Mouse (Mus musculus): ENCODE measurements around the gene Gm20518. TPM values are rescaled to one million over a fixed set of nuclear protein-coding genes. Genes with fewer than 3 reads are reported as not detected.

Gm20518 gene
- total and polyA plus RNA-seq, 3 experiments, result 0.09 to 1.0 (median 0.75) TPM

- Histone ChIP-seq H3K36me3 (replicated peaks) (peaks cover 17% of the 10 kb centered on the region), H3K27me3 (ENCODE audit: insufficient read depth, low read length) (peaks cover 56% of the 10 kb centered on the region), H3K4me1 (ENCODE audit: insufficient read depth, low read depth, low read length) (peaks cover 33% of the 10 kb centered on the region), H3K4me3 (ENCODE audit: low read depth, low read length) (peak overlapping the region; percentile 67), H3K9me3 (replicated peaks) (0 out of 2 replicates have a peak, but pooled peaks cover 8% of the 10 kb centered on the region)
- DNase-seq (ENCODE audit: low spot score), result peak; percentile 31
- no peak for TF ChIP-seq GATA1 (IDR thresholded peaks at IDR 0.05; ENCODE audit: borderline replicate concordance, low read length)
- no peak for TF ChIP-seq POLR2AphosphoS5 (IDR thresholded peaks at IDR 0.05; ENCODE audit: insufficient replicate concordance, low read depth, low read length)
- TF ChIP-seq TAL1 (conservative IDR thresholded peaks at IDR 0.05; ENCODE audit: low read depth, low read length), result no peak
- TF ChIP-seq GATA2 (IDR thresholded peaks at IDR 0.05; ENCODE audit: borderline replicate concordance, low read depth, low read length), result no peak
- TF ChIP-seq CTCF (IDR thresholded peaks at IDR 0.05; ENCODE audit: low read depth, low read length), result no peak
- ATAC-seq (ENCODE audit: extremely low read depth, insufficient number of reproducible peaks, low FRiP score, poor library complexity, severe bottlenecking), result no peak
Observed at GRCm38 (mm10) chr16:17833681-17834399, 57.6 kb downstream of the Gm20518 start.

DNA sequence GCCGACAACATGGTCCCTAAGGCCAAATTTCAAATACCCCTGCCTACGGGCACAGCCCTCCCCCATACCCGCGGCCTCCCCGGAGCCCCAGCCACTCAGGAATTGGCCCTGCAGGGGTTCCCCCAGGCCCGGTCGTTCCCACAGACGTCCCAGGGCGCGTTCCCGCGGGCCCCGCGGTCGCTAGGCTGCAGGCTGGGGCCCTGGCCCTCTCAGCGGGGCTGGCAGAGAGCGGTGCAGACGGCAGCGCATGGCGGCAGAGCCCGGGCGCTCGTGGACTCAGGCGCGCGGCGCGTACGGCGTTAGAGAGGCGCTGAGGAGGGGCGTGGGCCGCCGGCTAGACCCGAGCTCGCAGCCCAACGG is 58.2 kb downstream of the Gm20518 start:
- H3K36me3 ChIP-seq (replicated peaks), result peaks cover 11% of the 10 kb centered on the region
- ATAC-seq (ENCODE audit: extremely low read depth, insufficient number of reproducible peaks, low FRiP score, poor library complexity, severe bottlenecking) (no peak), DNase-seq (ENCODE audit: low spot score) (peak; percentile 50)
- H3K27me3 ChIP-seq (ENCODE audit: insufficient read depth, low read length), result peaks cover 62% of the 10 kb centered on the region
- peak overlapping the region; percentile 67 for H3K4me3 ChIP-seq (ENCODE audit: low read depth, low read length)
- TF ChIP-seq GATA1 (IDR thresholded peaks at IDR 0.05; ENCODE audit: borderline replicate concordance, low read length) (no peak), GATA2 (IDR thresholded peaks at IDR 0.05; ENCODE audit: borderline replicate concordance, low read depth, low read length) (no peak), CTCF (IDR thresholded peaks at IDR 0.05; ENCODE audit: low read depth, low read length) (no peak)
- H3K9me3 ChIP-seq (replicated peaks), result 0 out of 2 replicates have a peak, but pooled peaks cover 8% of the 10 kb centered on the region
- peaks cover 33% of the 10 kb centered on the region for H3K4me1 ChIP-seq (ENCODE audit: insufficient read depth, low read depth, low read length)

DNA sequence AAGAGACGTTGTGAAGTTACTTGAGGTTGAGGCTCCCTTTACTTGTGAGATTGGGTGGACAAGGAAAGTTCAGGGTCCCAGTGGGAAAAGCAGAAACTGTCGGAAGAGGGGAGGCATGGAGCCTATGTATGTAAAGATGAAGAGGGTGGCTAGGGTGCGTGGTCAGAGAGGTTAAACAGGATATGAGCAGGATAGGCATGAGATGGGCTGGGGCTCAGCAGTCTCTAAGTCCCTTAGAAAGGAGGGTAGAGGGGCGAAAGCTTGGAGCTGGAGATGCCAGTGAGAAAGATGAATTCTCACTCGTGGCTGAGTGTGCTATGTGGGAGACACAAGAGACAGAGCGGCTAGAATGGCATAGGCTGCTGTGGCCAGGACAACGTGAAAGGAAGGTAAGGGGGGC is 58.6 kb downstream of the Gm20518 start, which contains the start of gene B830017H08Rik:
TSS of gene B830017H08Rik (plus strand) at position 301 of the 400 bp plus-strand sequence.
- ATAC-seq (ENCODE audit: extremely low read depth, insufficient number of reproducible peaks, low FRiP score, poor library complexity, severe bottlenecking), result no peak
- DNase-seq (ENCODE audit: low spot score), result no peak
- 0 out of 2 replicates have a peak, but pooled peaks cover 8% of the 10 kb centered on the region for H3K9me3 ChIP-seq (replicated peaks)
- H3K4me3 ChIP-seq (ENCODE audit: low read depth, low read length), result peak within 1 kb of the TSS; percentile 67
- H3K27me3 ChIP-seq (ENCODE audit: insufficient read depth, low read length), result peaks cover 65% of the 10 kb centered on the region
- peaks cover 33% of the 10 kb centered on the region for H3K4me1 ChIP-seq (ENCODE audit: insufficient read depth, low read depth, low read length)
- TF ChIP-seq TAL1 (conservative IDR thresholded peaks at IDR 0.05; ENCODE audit: low read depth, low read length) (no peak), GATA2 (IDR thresholded peaks at IDR 0.05; ENCODE audit: borderline replicate concordance, low read depth, low read length) (no peak)
- H3K36me3 ChIP-seq (replicated peaks), result peaks cover 9% of the 10 kb centered on the region

- Histone ChIP-seq H3K27me3 (ENCODE audit: insufficient read depth, low read length) (peaks cover 74% of the 10 kb centered on the region), H3K4me1 (ENCODE audit: insufficient read depth, low read depth, low read length) (peaks cover 28% of the 10 kb centered on the region), H3K36me3 (replicated peaks) (peaks cover 6% of the 10 kb centered on the region), H3K9me3 (replicated peaks) (0 out of 2 replicates have a peak, but pooled peaks cover 8% of the 10 kb centered on the region), H3K4me3 (ENCODE audit: low read depth, low read length) (no peak overlapping the region)
- TF ChIP-seq TAL1 (conservative IDR thresholded peaks at IDR 0.05; ENCODE audit: low read depth, low read length) (no peak), CTCF (IDR thresholded peaks at IDR 0.05; ENCODE audit: low read depth, low read length) (no peak), GATA1 (IDR thresholded peaks at IDR 0.05; ENCODE audit: borderline replicate concordance, low read length) (no peak), GATA2 (IDR thresholded peaks at IDR 0.05; ENCODE audit: borderline replicate concordance, low read depth, low read length) (no peak), POLR2AphosphoS5 (IDR thresholded peaks at IDR 0.05; ENCODE audit: insufficient replicate concordance, low read depth, low read length) (no peak)
- DNase-seq (ENCODE audit: low spot score) (no peak), ATAC-seq (ENCODE audit: extremely low read depth, insufficient number of reproducible peaks, low FRiP score, poor library complexity, severe bottlenecking) (no peak)
Observed at GRCm38 (mm10) chr16:17831781-17832180, 59.7 kb downstream of the Gm20518 start.

DNA sequence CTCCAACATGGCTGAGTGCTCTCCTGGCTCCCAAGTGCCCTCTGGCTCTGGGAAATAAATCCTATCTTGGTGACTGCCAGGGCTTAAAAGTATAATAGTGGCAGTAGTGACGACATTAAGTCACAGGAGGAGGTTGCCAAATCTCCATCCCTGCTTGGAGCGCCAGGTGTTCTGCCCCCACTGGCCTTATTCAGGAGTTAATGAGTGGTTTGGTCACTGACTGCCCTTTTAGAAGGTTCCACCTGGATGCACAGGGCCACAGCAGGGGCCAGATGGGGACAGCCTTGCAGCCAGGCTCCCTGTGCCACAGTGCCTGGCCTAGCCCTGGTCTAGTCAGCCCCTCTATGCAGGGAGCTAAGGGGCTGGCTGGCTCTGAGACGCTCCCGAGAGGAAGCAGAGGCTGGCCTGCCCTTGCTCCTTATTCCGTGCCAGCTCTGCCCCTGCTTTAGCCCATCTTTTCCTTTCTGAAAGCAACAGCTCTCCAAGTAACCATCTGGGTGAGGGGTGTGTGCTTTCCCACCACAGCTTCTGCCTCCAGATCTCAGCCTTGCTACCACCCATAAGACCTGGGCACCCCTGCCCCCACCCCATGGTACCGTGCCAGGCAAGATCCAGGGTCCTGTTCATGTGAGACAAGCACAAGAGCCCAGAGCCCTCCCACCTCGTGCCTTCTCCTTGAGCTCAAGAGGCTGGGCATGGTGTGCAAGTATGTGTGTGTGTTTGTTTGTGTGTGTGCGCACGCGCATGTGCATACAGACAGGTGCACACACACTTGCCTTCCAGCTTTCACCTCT is 60.9 kb downstream of the Gm20518 start:
- DNase-seq (ENCODE audit: low spot score) (no peak), ATAC-seq (ENCODE audit: extremely low read depth, insufficient number of reproducible peaks, low FRiP score, poor library complexity, severe bottlenecking) (no peak)
- H3K36me3 ChIP-seq (replicated peaks), result peaks cover 3% of the 10 kb centered on the region
- H3K27me3 ChIP-seq (ENCODE audit: insufficient read depth, low read length), result peaks cover 76% of the 10 kb centered on the region
- no peak overlapping the region for H3K4me3 ChIP-seq (ENCODE audit: low read depth, low read length)
- TF ChIP-seq TAL1 (conservative IDR thresholded peaks at IDR 0.05; ENCODE audit: low read depth, low read length) (no peak), GATA2 (IDR thresholded peaks at IDR 0.05; ENCODE audit: borderline replicate concordance, low read depth, low read length) (no peak), GATA1 (IDR thresholded peaks at IDR 0.05; ENCODE audit: borderline replicate concordance, low read length) (no peak), CTCF (IDR thresholded peaks at IDR 0.05; ENCODE audit: low read depth, low read length) (no peak; the same call in 1 of the 2 replicates), POLR2AphosphoS5 (IDR thresholded peaks at IDR 0.05; ENCODE audit: insufficient replicate concordance, low read depth, low read length) (no peak)
- H3K9me3 ChIP-seq (replicated peaks), result 0 out of 2 replicates have a peak, but pooled peaks cover 8% of the 10 kb centered on the region
- peaks cover 22% of the 10 kb centered on the region for H3K4me1 ChIP-seq (ENCODE audit: insufficient read depth, low read depth, low read length)

DNA sequence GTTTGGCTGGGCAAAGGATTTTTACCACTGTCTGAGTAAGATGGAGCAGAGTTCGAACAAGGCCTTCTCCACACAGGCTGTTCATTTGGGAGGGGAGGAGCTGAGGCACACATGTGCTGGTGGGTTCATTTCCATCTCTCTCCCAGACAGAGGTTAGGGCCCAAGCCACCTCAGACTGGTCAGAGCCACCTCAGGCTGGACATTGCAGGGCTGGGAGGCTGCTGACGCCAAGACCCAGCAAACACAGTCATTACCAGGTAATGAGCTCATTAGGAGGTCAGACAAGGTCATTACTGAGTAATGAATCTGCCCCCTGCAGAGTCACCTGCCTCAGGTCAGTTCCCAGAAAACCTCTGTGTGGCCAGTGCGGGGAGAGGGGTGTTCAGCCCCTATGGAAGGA is 62.6 kb downstream of the Gm20518 start:
- ATAC-seq (ENCODE audit: extremely low read depth, insufficient number of reproducible peaks, low FRiP score, poor library complexity, severe bottlenecking) (no peak), DNase-seq (ENCODE audit: low spot score) (no peak)
- 0 out of 2 replicates have a peak, but pooled peaks cover 5% of the 10 kb centered on the region for H3K9me3 ChIP-seq (replicated peaks)
- H3K36me3 ChIP-seq (replicated peaks), result no peaks in the 10 kb centered on the region
- no peak for TF ChIP-seq GATA1 (IDR thresholded peaks at IDR 0.05; ENCODE audit: borderline replicate concordance, low read length)
- TF ChIP-seq GATA2 (IDR thresholded peaks at IDR 0.05; ENCODE audit: borderline replicate concordance, low read depth, low read length), result no peak
- no peak for TF ChIP-seq TAL1 (conservative IDR thresholded peaks at IDR 0.05; ENCODE audit: low read depth, low read length)
- no peak for TF ChIP-seq CTCF (IDR thresholded peaks at IDR 0.05; ENCODE audit: low read depth, low read length)
- no peak for TF ChIP-seq POLR2AphosphoS5 (IDR thresholded peaks at IDR 0.05; ENCODE audit: insufficient replicate concordance, low read depth, low read length)
- peaks cover 6% of the 10 kb centered on the region; the same call in 1 of the 2 replicates for H3K4me1 ChIP-seq (ENCODE audit: insufficient read depth, low read depth, low read length)
- peaks cover 69% of the 10 kb centered on the region for H3K27me3 ChIP-seq (ENCODE audit: insufficient read depth, low read length)
- no peak overlapping the region for H3K4me3 ChIP-seq (ENCODE audit: low read depth, low read length)
